Mouse (Mus musculus) kidney, postnatal 0 days (tissue): ENCODE measurements at regions not wholly inside any gene's neighbourhood (a gene's known extent, or its start where the extent isn't known, plus 50 kb on each side); places are given as distances from the start of the nearest gene placed in this dataset.

Source experiments
- ATAC-seq: fragments of 200-750 bp; cut with Nextera tagmentation; replicated peaks from 2 replicates; pipeline ENCODE4 v1.8.0; 2017; ENCODE audit warnings: low read depth, moderate number of reproducible peaks, moderate TSS enrichment, moderate library complexity; ENCODE audit not compliant: low FRiP score
- DNase-seq: peaks from one replicate; pipeline ENCODE4 v3.0.0-alpha.2; 2016; ENCODE audit warnings: low spot score
- H3K27ac ChIP-seq: fragments of 300-500 bp; sonication (generic); 2 replicates; pipeline ENCODE4 v1.5.1; 2014; ENCODE audit warnings: mild to moderate bottlenecking
- H3K27me3 ChIP-seq: fragments of 300-500 bp; sonication (generic); 2 replicates; pipeline ENCODE4 v1.6.1; 2014; ENCODE audit warnings: low read length, mixed read lengths; ENCODE audit not compliant: insufficient read depth
- H3K36me3 ChIP-seq: fragments of 300-500 bp; sonication (generic); 2 replicates; pipeline ENCODE4 v1.6.1; 2014; ENCODE audit warnings: low read length, mixed read lengths; ENCODE audit not compliant: insufficient read depth
- H3K4me1 ChIP-seq: fragments of 300-500 bp; sonication (generic); replicated peaks from 2 replicates; pipeline ENCODE4 v1.6.1; 2014; ENCODE audit warnings: antibody characterized with exemption, low read length, mixed read lengths; ENCODE audit not compliant: insufficient read depth
- H3K4me2 ChIP-seq: fragments of 300-500 bp; sonication (generic); 2 replicates; pipeline ENCODE4 v1.6.1; 2014; ENCODE audit warnings: mild to moderate bottlenecking, low read length, moderate library complexity, mixed read lengths
- H3K4me3 ChIP-seq: fragments of 300-500 bp; sonication (generic); replicated peaks from 2 replicates; pipeline ENCODE4 v1.5.1; 2014; ENCODE audit warnings: low read depth, low read length
- H3K9ac ChIP-seq: fragments of 300-500 bp; sonication (generic); 2 replicates; pipeline ENCODE4 v1.6.1; 2014; ENCODE audit warnings: low read depth, low read length
- H3K9me3 ChIP-seq: fragments of 300-500 bp; sonication (generic); replicated peaks from 2 replicates; pipeline ENCODE4 v1.6.1; 2016; ENCODE audit warnings: low read length, inconsistent platforms, mixed read lengths
- CTCF ChIP-seq: IDR thresholded peaks from 2 replicates; pipeline ENCODE4 v1.5.1; 2016; ENCODE audit warnings: antibody characterized with exemption, low read depth, mild to moderate bottlenecking, moderate library complexity
- WGBS: fragments of 180-500 bp; shearing (Covaris S2); extraction: QIAGEN DNeasy Blood & Tissue Kit; methylation state at CpG from one replicate; pipeline ENCODE4 v1.1.7; 2014; 5-methylcytosine and 5-hydroxymethylcytosine counted together

- Histone ChIP-seq H3K27me3 (no peaks in the 10 kb centered on the region), H3K36me3 (no peaks in the 10 kb centered on the region), H3K4me3 (no peak overlapping the region), H3K9ac (no peak overlapping the region), H3K27ac (no peak overlapping the region), H3K4me1 (no peaks in the 10 kb centered on the region), H3K9me3 (no peaks in the 10 kb centered on the region), H3K4me2 (no peak overlapping the region)
- ATAC-seq (no peak), DNase-seq (peak; percentile 12)
- no peak for TF ChIP-seq CTCF
These were observed 446.9 kb upstream of the Impg1 start for GRCm38 (mm10) chr9:80912177-80912576.

DNA sequence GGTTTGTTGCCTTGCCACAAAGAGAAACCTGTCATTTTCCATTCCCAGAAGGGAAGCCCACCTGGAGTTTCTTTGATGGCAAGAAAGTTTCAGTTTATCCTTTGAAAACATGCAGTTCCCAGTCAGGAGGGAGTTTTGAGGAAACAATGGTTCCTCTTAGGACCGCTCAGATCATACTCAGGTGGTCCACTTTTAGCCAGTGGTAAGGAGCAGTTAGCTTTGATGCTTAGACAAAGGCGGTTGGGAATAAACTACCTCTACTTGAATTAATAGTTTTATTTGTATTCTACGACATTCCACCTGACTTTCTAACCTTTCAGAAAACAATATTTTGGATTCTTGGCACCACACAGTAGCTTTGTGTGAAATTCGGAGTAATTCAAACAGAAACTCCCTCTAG lies 401.5 kb upstream of the Impg1 start:
- Histone ChIP-seq H3K4me3 (no peak overlapping the region), H3K27me3 (no peaks in the 10 kb centered on the region), H3K36me3 (no peaks in the 10 kb centered on the region), H3K9me3 (no peaks in the 10 kb centered on the region), H3K4me1 (no peaks in the 10 kb centered on the region), H3K9ac (no peak overlapping the region), H3K4me2 (no peak overlapping the region), H3K27ac (no peak overlapping the region)
- TF ChIP-seq CTCF, result no peak
- no peak for ATAC-seq
- DNase-seq, result no peak
- WGBS, result 69% methylated on average over 4 of the region's 4 CpGs

- H3K27ac ChIP-seq, result no peak overlapping the region
- TF ChIP-seq CTCF, result no peak
- DNase-seq, result peak; percentile 13
- 44% methylated on average over 2 of the region's 2 CpGs for WGBS
- H3K9me3 ChIP-seq, result no peaks in the 10 kb centered on the region
- H3K4me2 ChIP-seq, result no peak overlapping the region
- no peaks in the 10 kb centered on the region for H3K27me3 ChIP-seq
- ATAC-seq, result no peak
- H3K4me1 ChIP-seq, result no peaks in the 10 kb centered on the region
- H3K9ac ChIP-seq, result no peak overlapping the region
- no peak overlapping the region for H3K4me3 ChIP-seq
- H3K36me3 ChIP-seq, result no peaks in the 10 kb centered on the region
These were observed 393.7 kb upstream of the Impg1 start for GRCm38 (mm10) chr9:80858998-80859397.

- no peak for DNase-seq
- Histone ChIP-seq H3K4me1 (no peaks in the 10 kb centered on the region), H3K9me3 (no peaks in the 10 kb centered on the region), H3K4me3 (no peak overlapping the region), H3K27ac (no peak overlapping the region), H3K27me3 (no peaks in the 10 kb centered on the region), H3K4me2 (no peak overlapping the region), H3K9ac (no peak overlapping the region), H3K36me3 (no peaks in the 10 kb centered on the region)
- ATAC-seq, result no peak
- 64% methylated on average over 3 of the region's 3 CpGs for WGBS
- TF ChIP-seq CTCF, result no peak
These were observed 382.9 kb upstream of the Impg1 start for GRCm38 (mm10) chr9:80848190-80848589.

GRCm38 (mm10) chr9:80832808-80833207 lies 367.5 kb upstream of the Impg1 start:
- TF ChIP-seq CTCF, result no peak
- no peak overlapping the region for H3K4me2 ChIP-seq

DNA sequence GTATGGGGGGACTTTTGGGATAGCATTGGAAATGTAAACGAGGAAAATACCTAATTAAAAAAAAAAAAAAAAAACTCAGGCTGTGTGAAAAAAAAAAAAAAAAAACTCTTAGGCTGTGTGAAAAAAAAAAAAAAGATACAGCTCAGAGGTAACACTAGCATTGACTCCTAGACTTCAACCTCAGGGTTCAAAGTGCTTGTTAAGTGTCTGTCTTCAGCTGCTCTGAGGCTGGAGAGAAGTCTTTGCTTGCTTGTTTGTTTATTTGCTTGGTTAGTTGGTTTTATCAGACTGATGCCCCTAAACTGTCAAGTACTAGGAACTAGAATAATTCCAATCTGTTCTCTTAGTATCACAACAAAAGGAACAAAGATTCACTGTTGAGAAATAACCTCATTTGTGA lies 360.1 kb upstream of the Impg1 start:
- H3K27me3 ChIP-seq, result no peaks in the 10 kb centered on the region
- ATAC-seq (no peak), DNase-seq (no peak)
- H3K9ac ChIP-seq, result no peak overlapping the region
- no peaks in the 10 kb centered on the region for H3K36me3 ChIP-seq
- no peak overlapping the region for H3K4me3 ChIP-seq
- 50% methylated on average over 1 of the region's 1 CpGs for WGBS
- H3K4me2 ChIP-seq, result no peak overlapping the region
- H3K9me3 ChIP-seq, result no peaks in the 10 kb centered on the region
- H3K4me1 ChIP-seq, result no peaks in the 10 kb centered on the region
- H3K27ac ChIP-seq, result no peak overlapping the region
- TF ChIP-seq CTCF, result no peak

More at GRCm38 (mm10) chr9:80832808-80833207, 367.5 kb upstream of the Impg1 start:
- Histone ChIP-seq H3K4me1 (no peaks in the 10 kb centered on the region), H3K9ac (no peak overlapping the region), H3K27ac (no peak overlapping the region), H3K9me3 (no peaks in the 10 kb centered on the region), H3K27me3 (no peaks in the 10 kb centered on the region), H3K4me3 (no peak overlapping the region), H3K36me3 (no peaks in the 10 kb centered on the region)
- ATAC-seq (no peak), DNase-seq (no peak)
- 83% methylated on average over 2 of the region's 2 CpGs for WGBS

- Histone ChIP-seq H3K9ac (no peak overlapping the region), H3K27ac (no peak overlapping the region), H3K9me3 (no peaks in the 10 kb centered on the region), H3K36me3 (no peaks in the 10 kb centered on the region), H3K4me3 (no peak overlapping the region), H3K4me1 (no peaks in the 10 kb centered on the region), H3K4me2 (no peak overlapping the region), H3K27me3 (no peaks in the 10 kb centered on the region)
- ATAC-seq (no peak), DNase-seq (no peak)
- WGBS, result 77% methylated on average over 3 of the region's 3 CpGs
- no peak for TF ChIP-seq CTCF
These were observed 354.8 kb upstream of the Impg1 start for GRCm38 (mm10) chr9:80820066-80820465.
